Mouse (Mus musculus) lung, postnatal 25 days (tissue): ENCODE data around the gene Grb7.
A peak's percentile ranks its signal among the peaks of the same experiment; 100 is the strongest.

Experiments used
- DNase-seq: peaks from one replicate; pipeline ENCODE4 v3.0.0; 2022; ENCODE audit warnings: low spot score

The Grb7 gene

DNA sequence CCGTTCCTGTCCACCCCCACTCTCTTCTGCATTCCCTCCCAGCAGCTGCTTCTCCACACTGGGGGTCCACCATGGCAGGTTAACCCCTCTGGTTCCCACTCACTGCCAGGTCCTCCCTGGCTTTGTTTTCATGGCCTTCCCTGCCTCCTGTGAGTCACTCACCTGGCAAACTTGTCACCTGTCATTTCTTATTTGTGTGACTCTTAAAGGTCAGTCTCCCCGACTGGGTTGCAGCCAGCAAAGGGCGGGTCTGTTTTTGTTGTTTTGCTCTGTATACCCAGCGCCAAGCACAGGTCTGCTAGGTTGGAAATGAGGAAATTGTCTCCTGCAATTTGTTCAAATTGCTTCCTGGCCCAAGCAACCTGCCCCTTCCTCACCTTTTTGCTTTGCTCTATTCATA is 515 bp upstream of the Grb7 start:
- no peak for DNase-seq

DNA sequence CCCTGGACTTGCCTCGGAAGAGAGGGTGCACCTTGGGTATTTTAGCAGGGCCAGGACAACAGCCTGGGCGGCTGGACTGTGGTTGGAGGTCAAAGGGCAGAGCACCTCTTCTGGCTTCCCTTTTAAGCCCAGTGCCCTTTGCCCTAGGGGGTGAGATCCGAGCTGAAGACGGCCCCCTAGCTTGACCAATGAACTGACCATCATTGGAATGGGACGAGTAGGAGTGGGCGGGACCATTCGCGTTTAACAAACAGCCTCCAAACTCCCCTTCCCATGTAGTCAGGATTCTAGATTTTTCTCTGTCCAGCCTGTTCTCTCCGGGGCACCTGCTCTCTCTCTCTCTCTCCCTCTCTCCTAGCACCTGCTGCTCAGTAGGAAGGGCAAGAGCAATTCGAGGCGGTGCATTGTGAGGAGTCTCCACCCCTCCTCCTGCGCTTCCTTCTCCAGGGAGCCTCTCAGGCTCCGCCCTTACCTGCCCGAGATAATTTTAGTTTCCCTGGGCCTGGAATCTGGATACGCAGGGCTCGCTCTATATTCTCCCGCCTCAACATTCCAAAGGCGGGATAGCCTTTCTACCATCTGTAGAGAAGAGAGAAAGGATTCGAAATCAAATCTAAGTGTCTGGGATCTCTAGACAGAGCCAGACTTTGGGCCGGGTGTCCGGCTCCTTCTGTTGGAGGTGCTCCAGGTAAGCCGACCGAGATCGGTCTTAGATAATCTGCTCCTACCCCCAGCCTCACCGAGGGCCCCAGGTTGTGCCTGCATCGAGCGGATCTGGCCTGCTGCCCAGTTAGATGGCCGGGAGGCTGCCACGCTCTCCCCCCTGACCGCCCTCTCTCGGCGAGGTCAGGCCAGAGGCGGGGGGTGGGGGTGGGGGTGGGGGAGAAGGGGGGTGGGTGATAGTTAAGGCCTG is 624 bp downstream of the Grb7 start:
- DNase-seq, result peak; percentile 82

DNA sequence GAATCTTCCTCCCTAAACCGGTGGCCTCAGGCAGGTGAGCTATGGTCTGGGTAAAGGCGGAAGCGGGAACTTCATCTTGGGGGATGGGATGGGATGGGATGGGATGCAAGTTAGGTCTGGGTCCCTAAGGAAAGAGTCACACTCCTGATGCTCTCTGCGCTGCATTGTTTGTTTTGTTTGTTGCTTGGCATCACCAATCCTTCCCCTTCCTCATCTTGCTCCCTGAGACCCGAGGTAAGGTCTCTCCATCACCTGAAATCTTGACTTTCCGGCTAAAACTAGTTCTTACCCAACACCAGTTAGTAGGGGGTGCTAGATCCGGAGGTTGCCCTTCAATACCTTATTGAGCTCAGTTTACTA is 1.3 kb downstream of the Grb7 start:
- no peak for DNase-seq

DNA sequence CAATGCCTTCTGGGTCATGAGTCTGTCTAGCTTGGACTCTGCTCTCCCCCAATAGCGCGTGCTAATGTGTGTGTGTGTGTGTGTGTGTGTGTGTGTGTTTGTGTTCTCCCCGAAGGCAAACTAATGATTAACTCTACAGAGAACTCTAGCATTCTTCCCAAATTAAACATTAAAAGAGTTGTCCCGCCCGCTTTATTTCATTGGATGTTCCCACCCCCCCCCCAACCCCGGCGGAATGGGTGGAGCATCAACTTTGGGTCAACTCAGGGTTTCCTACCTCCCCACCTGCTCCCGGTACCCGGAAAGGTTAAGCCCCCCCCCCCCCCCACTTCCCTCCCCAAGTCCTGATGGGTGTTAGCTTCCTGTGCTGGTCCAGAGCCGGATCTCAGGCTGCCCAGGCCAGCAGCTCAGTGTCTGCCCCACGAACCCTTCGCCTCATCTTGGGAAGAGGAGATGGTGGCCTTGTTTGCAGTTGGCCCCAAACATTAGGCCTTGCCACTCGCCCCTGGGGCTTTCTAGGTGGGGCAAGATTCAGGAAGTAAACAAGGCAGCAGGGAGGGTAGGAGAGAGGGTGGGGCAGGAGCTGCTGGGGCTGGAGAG is 2.1 kb downstream of the Grb7 start:
- peak; percentile 50 for DNase-seq

DNA sequence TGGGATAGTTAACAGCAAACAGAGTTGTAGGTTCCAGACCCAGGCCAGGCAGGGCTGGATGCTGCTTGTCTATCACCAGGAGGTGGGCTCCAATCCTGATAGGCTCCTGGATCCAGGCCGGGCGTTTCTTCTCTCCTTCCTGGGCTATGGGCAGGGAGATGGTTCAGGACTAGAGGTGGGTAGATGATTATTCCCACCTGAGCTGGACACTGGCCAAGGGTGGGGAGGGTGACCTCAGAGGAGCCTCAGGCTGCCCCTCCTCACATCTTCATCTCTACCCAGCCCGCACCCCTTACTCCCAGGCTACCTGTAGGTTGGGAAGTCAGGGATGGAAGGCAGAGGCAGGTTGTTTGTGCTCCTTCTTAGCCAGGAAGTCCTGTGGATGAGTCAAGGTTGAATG is 3.2 kb downstream of the Grb7 start:
- DNase-seq, result no peak

DNA sequence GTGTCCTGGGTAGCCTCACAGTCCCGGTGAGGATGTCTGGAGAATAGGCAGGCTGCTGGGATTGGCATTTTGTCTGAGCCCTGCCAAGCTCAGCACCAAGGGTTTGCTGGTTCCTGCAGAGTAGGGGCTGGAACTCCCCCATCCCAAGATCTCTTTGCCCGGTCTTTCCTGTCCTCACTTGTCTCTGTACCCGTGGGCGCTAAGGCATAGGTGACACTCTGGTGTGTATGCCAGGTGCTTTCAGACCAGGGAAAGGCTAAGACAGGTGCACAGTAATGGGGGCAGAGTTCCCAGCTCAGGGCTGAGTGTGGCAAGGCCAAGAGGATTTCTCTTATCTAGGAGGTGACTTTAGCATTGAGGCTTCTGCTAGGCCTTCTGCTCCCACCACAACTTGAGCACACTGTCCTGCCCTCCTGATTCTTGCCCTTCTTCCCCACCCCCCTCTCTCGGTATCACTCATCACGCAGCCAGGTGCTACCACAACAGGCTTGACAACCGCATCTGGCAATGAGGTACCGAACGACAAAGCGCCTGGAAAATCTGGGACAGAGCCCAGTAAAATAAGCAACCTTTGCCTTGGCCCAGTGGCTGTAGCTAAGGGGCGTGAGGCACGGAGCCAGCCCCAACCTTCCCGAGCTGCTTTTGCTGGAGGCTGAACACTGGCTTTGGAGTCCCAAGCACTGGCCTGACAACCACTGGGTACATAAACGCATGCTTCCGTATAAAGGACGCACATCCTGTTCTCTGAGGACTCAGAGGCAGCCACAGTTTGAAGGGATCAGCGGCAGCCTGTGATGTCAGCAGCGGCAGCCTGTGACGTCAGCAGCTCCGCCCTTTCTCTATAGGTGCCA is 4.0 kb downstream of the Grb7 start:
- DNase-seq, result no peak

DNA sequence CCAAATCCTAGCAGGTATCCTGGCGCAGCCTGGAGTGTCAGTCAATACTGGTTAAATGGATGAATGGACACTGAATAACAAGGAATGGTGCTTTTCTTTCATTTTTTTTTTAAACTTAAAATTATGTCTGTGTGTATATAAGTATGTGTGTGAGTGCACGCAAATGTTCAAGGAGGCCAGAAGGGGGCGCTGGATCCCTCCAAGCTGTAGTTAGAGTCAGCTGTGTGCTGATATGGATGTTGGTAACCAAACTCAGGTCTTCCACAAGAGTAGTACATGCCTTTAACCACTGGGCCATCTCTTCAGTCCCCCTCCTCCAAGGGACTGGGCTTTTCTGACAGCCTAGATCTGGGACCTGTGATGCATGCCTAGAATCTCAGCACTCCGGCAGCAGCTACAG is 9.3 kb downstream of the Grb7 start:
- DNase-seq, result no peak

DNA sequence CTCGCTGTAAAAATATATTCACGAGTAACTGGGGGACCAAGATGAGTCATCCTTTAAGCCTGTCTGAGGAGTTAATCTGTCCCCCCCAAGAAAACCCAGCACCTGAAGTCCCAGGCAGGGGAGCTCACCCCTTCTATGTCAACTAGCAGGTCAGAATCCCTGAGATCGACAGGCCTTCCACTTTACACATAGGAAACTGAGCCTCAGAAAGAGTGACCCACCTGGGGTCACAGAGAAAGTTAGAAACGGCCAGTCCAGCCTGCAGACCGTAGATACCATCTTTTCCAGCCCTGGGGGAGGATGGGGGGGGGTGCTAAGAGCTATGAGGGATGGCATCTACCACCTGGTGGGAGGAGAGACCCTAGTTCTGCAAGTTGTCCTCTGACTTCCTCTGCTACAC is 10.4 kb downstream of the Grb7 start:
- no peak for DNase-seq

DNA sequence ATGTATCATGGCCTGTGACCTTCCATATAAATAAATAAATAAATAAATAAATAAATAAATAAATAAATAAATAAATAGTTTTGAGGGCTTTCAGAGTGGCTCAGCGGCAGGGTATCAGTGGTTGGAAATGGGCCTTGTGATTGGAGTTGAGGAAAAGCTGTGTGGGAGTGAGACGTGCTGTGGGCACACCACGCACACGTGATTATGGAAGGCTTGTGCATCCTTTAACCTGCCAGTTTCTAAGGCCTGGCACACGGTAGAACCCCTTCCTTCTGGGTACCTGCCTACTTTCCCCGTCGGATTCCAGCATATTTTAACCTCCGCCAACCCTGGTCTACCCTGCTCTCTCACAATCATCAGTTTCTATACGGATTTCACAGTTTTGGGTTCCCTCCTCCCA is 10.8 kb downstream of the Grb7 start:
- no peak for DNase-seq

DNA sequence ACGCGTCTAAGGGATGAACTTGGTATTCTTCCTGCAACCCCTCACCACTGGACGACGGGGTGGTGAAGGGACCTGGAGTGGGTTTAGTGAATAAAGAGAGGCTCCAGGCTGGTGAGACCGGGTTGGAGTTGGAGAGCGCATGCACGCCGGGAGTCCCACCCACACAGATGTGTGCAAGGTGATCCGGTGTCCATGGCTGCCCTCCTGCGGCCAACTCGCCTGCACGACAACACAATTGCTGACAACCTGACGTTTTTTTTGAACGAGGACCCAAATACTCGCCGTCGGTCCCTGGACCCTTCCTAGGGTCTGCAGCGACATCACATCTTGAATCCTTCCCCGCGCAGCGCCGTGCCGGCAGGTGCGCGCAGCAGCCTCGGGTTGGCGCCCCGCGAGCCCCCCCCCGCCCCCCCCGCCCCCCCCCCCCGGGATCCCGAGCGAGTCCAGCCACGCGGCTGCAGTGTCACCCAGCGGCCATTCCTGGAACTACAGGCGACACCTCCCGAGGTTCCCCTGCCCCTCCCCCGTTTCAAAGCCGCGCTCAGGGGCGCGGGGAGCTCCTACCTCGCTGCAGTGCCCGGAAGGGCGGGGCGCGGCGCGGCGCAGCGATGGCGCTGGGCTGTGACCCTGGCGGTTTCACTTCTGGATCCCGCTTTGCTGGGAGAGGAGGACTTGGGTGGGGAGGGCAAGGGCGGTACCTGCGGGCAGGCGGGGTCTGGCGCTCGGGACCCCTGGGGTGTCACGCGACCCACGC is 11.3 kb downstream of the Grb7 start:
- peak; percentile 90 for DNase-seq

DNA sequence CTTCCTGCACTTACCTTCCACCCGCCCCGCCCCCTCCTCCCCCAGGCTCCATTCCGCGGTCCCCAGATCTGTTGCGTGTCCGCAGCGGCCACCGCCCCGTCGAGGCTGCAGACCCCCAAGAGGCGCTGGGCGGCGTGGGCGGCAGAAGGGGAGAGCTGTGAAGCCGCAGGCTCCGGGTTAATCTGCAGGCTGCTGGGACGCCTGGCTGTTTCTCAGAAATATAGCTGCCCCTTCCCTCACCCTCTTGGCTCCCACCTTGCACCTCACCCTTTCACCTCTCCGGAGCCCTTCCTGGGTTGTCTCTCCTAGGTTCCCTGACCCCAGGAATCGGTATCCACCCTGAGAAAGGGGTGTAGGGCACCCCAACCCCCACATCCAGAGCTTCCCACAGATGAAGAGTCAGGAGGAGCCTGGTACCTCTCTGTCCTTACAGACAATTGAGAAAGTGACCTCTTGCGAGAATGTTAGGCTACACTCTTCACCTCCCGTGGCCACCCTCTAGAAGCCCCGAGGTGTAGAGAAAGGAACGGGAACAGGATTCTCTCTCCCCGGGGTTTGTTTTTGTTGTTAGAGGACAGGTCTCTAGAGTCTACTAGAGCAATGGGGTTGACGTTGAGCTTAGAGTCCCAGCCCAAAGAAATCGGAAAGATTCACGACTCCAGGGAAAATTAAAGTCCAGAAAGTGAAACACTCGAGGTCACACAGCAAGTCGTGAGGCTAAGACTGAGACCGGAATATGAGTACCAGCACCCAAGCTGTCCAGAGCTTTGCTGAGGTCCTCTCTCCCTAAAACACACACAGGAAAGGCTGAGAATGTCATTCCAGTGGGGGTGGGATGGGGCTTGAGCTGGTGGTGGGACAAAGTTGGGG is 12.2 kb downstream of the Grb7 start:
- DNase-seq, result no peak

DNA sequence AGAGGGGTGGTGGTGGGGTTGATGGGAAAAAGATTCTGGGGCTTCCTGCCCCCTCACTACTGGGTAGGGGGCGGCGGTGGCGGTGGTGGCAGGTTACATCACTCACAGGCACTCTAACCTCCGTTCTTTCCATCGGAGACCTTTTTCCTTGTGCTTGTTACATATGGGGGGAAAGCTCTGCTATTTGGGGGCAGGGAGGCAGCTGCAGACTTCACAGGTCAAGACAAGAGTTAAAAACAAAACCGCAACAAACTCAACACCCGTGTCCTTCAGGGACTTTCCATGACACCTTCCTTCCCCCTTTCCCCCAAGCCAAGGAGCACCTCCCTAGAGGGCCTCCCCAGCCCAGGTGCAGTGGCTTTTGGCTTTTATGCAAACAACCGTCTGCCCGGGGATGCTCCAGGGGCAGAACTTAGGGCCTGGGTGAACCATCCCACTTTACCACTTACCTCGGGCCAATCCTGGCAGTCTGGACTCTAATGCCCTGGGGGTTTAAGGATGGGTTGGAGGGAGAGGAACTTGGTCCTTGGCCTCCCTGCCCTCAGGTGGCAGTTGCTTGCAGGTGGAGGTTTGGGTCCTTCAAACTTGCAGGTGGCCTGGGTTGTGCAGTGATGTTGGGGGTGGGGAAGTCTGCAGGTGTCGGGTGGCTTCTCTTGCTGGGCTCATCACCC is 13.0 kb downstream of the Grb7 start:
- no peak for DNase-seq

DNA sequence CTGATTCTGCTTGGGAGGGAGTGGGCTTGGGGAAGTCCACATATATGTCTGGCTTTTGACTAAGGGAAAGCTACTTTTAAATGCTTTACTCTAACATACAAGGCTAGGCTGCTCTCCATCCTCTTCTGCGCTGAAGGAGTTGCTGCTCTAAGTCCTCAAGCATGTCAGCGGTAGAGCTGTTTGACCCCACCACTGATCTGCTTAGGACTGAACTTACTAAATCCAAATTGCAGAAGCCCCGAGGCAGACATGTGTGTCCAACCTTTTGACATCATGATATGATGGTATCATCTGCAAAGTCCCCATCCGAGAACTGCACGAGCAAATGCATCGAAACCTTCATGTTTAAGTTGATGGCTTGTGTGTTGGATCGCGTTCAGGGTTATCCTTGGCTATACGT is 13.7 kb downstream of the Grb7 start:
- no peak for DNase-seq

DNA sequence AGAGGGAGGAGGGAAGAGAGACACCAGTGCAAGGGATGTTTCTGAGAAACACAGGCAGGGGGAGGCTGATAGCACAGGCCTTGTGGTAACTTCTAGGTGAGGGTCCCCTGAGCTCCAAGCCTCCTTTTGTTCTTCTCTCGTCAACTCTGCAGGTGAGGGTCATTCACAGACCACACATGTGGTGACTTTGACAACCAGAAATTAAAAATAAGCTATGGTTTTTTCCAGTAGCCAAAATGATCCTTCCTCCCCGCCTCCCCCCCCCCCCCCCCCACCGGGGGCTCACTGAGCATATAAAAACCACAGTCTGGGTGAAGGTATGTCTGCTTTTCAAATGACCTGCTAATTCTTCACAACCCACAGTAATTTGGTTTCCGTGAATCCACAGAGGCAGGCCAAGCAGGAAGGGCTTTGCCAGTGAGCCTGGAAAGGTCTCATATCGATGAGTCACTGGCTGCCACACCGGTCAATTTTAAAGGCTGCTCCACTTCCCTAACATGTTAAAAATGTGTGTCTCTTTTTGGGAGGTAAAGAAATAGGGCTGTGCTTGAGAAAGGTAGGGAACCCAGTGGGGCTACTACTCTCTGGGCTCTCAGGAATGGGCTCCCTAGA is 15.0 kb downstream of the Grb7 start:
- no peak for DNase-seq

DNA sequence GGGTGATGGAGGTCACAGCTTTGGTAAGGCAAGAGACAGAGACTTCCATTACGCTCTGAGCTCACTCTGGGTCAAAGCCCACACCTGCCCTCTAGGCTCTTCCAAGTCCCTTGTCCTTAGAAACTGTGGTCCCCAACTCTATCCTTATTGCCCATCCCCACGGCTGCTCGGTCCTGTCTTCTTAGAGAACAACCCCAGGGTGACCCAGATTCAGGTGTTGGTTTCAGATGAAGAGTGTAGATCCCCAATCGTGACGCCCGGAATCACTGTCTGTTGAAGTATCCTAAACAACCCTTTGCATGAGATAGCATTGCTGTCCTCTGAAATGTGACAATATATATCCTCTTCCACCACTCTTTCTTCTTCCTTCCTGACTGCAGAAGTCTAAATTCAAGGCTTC is 16.1 kb downstream of the Grb7 start:
- DNase-seq, result no peak

DNA sequence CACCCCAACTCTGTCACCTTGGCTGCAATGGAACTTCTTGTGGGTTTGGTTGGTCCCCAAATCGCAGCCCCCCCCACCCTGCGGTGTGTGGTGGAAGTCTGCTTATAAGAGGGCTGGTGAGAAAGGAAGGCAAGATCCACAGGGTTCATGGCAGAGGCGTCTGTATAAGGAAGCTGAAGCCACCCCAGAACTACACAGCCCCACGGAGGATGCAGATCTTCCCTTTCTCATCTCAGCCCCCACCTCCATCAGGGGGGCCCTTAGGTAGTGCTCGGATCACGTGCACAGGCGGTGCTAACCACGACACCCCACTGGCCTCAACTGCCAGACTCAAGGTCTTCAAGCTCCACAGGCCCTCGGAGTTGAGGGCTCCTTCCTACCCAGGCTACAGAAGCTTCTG is 17.7 kb downstream of the Grb7 start:
- no peak for DNase-seq

DNA sequence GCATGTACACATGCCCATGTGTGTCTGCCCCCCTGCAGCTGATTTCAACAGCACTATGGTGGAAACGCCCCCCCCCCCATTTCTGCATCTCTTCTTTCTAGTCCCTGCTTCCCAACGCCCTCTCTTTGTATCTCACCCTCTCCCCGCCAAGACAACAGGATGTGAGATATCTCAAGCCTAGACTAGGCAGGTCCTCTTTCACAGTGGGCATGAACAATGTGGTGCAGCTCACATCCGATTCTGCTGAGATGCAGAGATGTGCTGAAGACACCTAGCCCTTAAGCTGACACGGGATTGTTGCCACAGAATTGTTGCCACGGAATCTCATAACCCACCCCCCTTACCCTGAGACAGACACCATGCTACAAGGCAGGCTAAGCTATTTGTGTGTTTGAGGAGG is 18.3 kb downstream of the Grb7 start:
- DNase-seq, result no peak

DNA sequence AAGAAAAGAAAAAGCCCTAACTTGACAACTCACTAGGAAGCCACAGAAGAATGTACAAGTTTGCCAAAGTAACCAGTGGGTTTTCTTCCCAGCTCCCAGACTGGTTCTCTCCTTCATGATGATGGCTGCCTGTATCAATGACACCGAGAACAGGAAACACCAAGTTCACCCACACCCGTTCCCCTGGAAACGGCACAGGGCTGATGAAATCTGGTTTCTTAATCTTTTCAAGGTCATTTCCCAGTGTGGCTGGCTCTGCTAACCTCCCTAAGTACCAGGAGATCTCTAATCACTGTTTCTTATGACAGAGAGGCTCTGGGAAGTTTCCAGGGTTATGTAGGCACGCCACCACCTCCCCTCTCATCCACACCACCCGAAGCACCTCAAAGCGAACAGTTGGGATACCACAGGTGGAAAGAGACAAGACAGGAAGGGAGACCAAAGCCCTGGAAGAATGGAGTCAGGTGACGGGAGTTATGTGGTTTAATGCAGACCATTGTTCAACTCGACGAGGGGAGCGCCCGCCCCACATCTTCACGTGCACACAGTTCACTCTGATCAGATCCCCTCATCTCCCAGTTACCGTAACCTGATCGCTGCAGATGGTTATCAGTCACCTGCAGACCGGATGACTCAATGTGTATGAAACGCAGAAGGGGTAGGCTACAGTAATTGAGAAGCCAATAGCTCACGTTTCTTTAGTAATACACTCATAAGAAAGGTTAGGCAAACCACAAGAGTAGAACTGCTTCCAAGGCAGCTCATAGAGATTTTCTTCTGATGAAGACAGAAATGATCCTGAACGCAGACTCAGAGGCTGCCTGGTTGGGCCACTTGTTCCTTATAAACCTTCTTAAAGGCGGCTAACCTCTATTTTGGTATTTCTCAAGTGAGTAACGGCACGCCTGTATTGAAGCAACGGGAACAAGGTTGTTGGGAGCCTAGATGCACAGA is 23.8 kb downstream of the Grb7 start:
- DNase-seq, result no peak

DNA sequence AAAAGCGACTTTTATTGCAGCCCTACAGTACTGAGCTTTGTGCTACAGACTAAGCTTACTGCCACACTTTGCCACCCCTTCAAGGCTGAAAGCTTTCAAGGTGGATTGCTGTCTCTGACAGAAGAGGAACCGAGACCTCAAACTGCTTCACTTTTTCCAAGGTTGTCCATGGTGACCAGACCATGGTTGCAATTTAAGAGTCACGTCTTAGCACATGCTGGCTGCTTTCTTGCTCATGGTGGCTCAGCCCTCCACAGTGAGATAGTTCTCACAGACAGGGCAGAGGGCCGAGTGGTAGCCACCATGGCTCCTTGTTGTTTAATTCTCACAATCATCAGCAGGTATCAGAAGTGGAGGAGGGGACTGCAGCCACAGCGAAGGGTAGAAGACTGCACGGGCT is 24.6 kb downstream of the Grb7 start:
- DNase-seq, result no peak
